Mouse (Mus musculus): ENCODE results near the gene Boc. TPM values are rescaled to one million over a fixed set of nuclear protein-coding genes. Genes with fewer than 3 reads are reported as not detected.
"Not testable (repeated sequence)": the region's sequence is repeated elsewhere in the genome, so short reads cannot be mapped to it uniquely, and the experiment has no call there.

Boc gene
- polyA plus RNA-seq, 1 experiment, result 23.5 TPM

DNA sequence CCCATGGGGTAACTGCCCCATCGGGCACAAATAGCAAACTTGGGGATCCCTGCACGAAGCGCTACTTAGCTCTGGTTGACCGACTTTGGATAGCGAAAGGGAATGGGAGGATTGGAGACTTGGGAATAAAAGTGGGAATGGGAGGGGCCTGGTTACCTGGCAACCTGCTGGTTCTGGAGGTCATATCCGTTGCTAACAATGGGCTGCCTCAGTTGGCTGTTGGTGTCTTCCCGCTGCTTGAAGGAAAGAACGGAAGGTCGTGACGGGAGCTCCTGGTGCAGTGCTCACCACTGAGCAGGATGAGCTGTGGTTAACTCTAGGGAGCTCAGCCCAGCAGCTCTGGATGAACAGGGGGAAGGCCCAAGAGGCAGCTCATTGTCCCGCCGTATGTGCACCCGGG, 71.5 kb downstream of the Boc start:
- no peak for DNase-seq (ENCODE audit: low spot score)

DNA sequence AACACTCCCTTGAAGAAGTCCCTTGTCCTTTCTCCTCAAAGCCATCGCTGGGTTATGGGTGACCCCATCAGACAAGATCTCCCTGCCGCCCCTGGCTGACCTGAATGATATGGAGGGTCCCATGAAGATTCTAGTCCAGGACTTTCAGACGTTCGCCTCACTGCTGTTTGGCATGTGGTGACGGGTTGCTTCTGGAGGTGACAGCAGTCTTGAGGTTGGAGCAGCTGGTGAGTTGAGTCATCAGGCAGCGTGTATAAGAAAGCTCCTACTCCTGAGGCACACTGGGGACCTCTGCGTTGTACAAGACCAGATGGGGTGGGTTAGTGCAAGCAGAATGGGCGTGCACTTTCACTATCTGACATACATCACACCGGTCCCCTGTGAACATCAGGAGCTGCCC, 72.1 kb downstream of the Boc start:
- DNase-seq (ENCODE audit: low spot score), result no peak

DNA sequence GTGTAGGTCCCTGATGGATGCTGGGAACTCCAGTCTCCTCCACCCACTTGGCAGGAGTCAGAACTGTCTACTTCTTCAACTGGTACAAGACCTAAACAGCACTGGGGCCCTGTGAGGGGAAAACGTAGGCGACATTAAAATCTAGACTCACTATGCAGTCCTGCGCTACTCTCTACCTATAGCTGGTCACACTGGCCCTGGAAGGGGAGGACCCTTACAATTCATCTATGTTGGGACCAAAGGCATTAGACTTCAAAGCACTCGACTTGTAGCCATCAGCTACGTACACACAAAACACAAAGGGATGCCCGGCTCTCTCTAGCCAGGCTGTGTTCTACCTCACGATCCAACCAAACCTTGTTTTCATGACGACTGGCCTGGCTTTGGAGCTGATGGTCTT, 73.0 kb downstream of the Boc start:
- no peak for DNase-seq (ENCODE audit: low spot score)

DNA sequence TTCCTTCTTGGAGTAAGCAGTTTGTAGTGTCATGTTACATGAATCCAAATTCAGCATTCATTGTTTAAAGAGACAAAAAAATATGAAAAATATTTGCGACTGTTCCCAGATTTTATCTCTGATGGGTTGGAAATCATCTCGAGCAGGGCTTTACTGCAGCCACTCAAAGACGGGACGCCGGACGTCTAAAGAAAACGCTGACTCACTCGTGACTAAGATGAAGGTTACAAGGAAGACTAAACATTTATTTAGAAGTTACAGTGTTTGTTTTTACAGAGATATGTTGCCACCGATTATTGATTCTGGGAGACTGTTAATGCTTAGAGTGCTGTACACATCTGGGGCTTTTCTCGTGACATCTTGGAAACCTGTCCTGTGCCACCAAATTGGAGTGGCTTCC, 73.9 kb downstream of the Boc start:
- DNase-seq (ENCODE audit: low spot score), result no peak

DNA sequence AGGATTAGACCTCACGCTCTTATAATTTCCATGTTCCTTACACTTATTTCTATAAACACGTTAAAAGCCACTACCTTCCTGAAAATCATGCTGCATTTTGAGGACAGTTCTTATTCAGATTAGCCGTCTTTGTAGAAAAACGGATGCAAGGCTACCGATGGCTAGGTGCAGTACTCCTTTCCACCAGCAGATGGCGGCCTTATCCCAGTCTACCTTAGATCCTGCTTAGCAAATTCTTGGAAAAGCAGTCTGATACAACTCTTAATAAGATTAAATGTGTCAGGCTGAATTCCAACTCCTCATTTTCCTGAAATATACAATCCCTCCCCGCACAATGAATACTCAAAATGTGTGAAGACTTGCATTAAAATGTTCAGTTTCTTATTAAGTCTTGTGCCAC, 74.6 kb downstream of the Boc start:
- DNase-seq (ENCODE audit: low spot score), result peak; percentile 69

DNA sequence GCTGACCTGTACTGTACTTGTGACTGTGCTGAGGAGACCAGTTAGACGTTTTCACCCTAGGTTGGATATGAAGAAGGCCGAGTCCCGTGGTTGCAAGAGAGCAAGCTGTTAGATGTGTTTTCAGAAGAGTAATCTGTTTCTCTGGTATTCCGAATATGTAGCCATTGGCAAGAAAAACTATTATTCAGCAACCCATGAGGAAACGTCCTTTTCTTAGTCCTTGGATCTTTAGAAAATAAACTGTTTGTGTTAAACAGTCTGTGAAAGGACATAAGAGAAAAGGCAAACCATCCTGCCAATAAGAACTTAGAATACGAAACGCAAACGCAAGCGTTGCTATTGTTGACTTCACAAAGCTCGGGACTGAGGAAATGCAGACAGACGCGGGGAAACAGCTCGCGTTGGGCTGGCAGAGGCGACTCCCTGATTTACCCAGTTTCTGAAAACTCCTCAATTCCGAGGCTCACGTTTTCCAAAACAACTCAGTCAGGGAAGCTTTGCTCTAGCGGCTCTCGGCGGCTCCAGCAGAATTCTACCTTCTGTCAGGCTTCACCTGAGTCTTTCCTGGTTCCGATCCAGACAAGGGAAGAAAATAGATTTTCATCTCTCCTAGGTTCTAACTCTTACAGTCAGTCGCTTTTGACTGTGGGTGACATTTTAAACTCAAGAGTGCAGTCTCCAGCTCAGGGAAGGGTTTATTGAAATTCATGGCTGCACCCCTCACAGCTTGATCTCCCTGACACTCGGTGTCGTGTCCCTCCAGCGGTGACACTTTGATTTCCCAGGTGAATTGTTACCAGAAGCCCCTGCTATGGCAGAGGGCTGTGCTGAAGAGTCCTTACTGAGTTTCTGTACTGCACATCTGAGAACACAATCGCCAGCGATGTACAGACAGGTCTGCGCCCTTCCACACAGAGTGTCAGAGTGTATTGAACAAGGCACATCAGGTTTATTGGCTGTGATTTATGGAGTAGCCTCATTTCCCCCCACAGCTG, 76.8 kb downstream of the Boc start:
- no peak for DNase-seq (ENCODE audit: low spot score)

DNA sequence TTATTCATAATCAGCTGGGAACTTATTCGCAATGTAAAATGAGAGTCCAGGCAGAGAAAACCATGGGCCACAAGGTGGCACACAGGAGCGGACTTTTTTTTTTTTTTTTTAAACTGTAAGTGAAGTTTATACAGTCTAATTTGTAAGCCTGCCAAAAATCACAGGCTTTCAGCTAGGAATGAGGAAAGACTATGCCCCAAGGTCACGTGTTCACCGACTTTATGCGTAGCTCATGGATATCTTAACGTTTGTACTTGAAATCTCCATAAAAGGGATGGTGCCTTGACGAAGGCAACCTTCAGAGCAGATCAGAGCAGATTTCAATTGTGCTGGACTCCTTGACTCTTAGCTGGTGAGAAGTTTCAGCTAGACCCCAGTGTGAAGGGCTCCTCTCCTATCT, 78.1 kb downstream of the Boc start:
- DNase-seq (ENCODE audit: low spot score), result no peak

DNA sequence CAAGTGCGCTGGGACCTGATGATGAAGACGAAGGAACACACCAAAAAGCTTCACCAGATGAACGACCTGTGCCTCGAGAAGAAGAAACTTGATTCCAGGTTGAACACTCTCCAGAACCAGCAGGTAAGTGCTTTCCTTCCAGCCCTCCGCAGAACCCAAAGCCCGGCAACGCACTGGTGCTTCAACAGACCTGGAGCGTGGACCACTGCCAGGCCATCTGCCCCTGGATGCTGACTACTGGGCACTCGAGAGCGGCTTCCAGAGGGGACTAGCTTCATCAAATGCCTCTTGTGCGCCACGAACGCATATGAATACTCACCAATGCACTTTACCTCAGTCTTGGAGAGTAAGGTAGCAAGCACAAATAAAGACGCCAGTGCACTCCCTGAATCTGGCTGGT, 78.8 kb downstream of the Boc start:
- no peak for DNase-seq (ENCODE audit: low spot score)

DNA sequence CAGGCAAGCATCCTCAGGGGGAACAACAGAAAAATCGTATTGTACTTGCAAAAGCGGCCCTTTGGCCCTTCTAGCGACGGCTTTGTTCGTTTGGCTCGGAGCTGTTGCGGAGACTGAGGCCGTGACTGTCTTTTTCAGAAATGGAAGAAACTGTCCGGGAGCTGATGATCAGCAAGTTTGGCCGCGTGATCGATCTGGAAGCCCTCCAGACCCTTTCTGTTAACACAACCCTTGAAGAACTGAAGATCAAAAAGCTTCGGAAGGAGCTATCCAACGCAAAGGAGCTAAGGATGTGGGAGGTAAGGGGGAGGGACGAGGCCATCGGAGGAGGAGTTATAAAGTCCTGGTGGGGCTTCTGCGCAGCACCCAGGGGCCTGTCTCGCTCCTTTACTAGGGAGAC, 79.9 kb downstream of the Boc start:
- no peak for DNase-seq (ENCODE audit: low spot score)

DNA sequence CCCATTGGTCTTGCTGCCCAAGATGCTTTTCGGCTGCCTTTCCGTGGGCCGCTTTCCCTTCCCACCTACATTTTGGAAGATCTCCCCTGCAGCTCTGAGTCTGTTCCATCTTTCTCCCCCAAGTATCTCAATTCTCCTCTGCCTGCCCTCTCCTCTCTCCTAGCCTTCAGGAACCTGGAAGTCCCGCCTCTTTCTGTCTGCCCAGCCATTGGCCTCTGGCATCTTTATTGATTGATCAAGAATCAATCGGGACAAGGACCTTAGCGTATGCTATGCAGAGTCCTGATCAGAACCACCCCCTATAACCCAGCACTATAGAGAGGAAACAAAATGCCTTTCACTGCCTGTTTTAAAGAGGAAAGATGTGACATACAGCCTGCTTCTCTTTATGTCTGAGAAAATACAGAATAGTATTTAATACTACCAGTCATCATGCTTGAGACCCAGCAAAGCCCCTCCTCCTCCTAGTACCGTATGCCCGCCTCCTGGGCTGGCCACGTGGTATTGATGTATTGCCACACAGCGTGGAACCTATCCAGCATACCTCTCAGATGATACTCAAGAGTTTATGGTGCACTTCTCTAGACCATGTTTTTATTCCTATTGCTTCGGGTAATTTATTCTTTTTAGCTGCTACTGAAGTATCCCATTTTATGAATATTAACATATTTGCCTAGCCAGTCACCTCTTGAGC, 82.9 kb downstream of the Boc start:
- no peak for DNase-seq (ENCODE audit: low spot score)

DNA sequence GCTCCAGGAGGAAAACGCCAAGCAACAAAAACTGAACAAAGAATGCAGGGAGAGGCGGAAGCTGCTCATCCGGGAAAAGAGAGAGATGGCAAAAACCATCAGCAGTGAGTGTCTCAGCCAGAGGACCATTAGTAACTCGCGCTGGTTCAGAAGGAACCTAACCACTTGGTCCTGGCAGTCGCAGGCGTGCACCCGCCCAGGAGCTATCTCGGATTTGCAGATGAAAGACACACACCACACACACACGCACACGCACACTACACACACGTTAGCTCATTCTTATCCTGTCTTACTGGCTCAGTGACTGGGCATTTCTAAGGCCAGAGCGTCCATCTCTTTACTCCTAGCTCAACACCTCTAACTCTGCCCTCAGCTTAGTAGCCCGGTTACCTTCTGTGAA, 83.4 kb downstream of the Boc start:
- DNase-seq (ENCODE audit: low spot score), result no peak

DNA sequence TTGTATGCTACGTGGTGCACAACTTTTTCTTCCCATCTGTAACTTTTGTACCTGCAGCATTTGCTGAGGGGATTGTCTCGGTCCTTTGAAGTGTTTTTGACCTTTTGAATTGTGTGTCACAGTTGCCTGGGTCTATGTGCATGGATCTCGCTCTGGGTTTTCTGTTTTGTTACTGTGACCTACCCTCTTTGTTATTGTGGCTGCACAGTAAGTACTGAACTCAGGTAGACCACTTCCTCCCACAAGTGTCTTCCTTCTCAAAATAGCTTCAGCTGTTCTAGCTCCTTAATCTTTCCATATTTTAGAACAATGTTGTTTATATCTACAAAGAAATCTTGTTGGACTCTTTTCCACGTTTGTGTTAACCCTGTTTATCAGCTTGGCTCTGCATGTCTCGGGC, 97.8 kb downstream of the Boc start:
- DNase-seq (ENCODE audit: low spot score), result no peak

DNA sequence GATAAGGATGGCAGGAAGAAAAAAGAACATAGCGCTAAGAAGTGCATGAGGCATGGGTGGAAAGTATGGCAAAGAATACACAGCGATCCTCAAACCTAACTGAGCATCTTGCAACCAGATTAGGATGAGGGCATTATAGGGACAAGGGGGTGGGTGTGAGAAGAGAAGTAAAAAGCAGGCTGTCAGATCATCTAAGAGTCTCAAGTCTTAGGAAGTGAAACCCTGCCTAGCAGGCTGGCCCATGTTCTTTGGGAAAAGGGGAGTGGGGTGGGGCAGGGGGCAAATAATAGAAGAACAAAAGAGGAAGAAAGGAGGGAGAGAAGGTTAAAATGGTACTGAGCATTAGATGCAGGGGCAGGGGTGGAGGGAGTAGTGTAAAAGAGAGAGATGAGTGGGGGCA, 99.9 kb downstream of the Boc start:
- no peak for DNase-seq (ENCODE audit: low spot score)

DNA sequence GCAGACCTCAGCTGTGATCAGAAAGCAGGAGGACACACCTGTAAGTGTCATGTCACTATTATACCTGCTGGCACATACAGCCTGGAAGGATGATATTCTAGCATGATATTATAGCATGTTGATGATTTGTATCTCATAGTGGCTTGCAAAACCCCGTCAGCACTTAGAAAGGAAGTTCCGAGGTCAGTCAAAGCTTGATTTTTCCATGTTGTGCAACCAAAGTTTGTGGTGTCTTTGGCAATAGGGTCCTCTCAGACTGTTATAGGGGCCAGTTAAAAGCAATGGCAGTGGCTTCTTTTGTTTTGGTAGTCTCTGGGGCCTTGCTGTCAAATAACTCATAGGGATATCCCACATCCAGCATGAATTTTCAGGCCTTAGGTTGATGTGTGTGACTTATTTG, 100.8 kb downstream of the Boc start:
- DNase-seq (ENCODE audit: low spot score), result no peak

DNA sequence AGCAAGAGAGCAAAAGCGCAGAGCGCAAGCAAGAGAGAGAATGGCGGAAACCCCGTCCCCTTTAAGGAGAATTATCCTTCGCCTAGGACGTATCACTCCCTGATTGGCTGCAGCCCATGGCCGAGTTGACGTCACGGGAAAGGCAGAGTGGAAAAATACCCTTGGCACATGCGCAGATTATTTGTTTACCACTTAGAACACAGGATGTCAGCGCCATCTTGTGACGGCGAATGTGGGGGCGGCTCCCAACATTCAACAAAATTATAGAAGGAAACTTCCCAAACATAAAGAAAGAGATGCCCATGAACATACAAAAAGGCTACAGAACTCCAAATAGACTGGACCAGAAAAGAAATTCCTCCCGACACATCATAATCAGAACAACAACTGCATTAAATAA, 116.8 kb downstream of the Boc start:
- not testable (repeated sequence) for DNase-seq (ENCODE audit: low spot score)

DNA sequence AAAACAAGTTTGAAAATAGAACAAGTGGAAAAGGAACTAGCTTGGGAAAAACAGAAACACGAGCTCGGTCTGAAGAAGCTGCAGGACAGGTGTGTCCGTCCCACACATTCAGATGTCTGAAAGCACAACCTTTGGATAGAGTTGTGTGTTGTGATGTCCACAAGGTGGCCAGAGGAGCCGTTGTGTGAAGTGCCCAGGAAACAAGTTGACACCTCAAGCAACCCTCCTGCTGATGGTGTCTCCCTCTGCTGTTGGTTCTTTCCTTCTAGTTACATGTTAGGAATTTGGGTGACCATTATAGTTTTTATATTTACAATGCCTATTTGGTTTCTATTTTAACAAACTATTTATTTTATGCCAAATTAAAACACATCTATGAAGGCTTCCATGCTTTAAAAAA, 123.2 kb downstream of the Boc start:
- DNase-seq (ENCODE audit: low spot score), result no peak

Other genes with a start within 250 kb of the Boc start
- 35.5 and 39.2 TPM in 2 replicates for gene Sidt1, start 225.7 kb downstream of the Boc start, polyA plus RNA-seq (2012; rRNA removed)
- gene Spice1, start 211.8 kb downstream of the Boc start, polyA plus RNA-seq (2012; rRNA removed), result 27.1 and 41.0 TPM in 2 replicates
- 0.04 and 0.21 TPM in 2 replicates for gene Cfap44, start 164.1 kb downstream of the Boc start, polyA plus RNA-seq (2012; rRNA removed)
- 8.8 and 9.5 TPM in 2 replicates for gene Nepro, start 165.4 kb upstream of the Boc start, polyA plus RNA-seq (2012; rRNA removed)
- 10.0 and 10.3 TPM in 2 replicates for gene Gtpbp8, start 187.5 kb upstream of the Boc start, polyA plus RNA-seq (2012; rRNA removed)
- 2.2 and 2.8 TPM in 2 replicates for gene Cd200r1, start 206.8 kb upstream of the Boc start, polyA plus RNA-seq (2012; rRNA removed)